Mouse (Mus musculus) retina, postnatal 7 days (tissue): ENCODE data around the gene 1110017D15Rik.

Source experiments
- DNase-seq: peaks from one replicate; pipeline ENCODE4 v3.0.0-alpha.2; 2012; ENCODE audit warnings: low read depth, low spot score

The 1110017D15Rik gene

GRCm38 (mm10) chr4:41517233-41517632, at the start of gene 1110017D15Rik:
TSS of gene 1110017D15Rik (minus strand) at chr4:41517333.
- no peak for DNase-seq

DNA sequence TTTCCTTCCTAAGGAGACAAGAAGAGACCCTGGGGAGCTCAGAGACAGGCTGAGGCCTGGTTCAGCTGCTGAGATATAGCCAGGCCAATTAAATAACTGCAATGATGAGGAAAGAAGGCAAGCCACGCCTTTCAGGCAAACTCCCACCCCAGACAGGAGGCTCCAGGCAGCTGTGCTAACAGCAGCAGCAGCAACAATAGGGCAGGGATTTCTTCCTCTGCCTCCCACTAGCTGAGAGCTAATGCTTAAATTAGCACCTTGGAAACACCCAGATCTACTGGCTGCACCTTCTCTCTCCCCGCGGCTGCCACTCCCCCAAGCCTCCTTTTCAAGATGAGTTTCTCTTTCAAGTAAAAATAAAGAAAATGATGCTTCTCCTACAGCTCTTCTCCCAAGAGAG, 49.0 kb upstream of the 1110017D15Rik start:
- no peak for DNase-seq

DNA sequence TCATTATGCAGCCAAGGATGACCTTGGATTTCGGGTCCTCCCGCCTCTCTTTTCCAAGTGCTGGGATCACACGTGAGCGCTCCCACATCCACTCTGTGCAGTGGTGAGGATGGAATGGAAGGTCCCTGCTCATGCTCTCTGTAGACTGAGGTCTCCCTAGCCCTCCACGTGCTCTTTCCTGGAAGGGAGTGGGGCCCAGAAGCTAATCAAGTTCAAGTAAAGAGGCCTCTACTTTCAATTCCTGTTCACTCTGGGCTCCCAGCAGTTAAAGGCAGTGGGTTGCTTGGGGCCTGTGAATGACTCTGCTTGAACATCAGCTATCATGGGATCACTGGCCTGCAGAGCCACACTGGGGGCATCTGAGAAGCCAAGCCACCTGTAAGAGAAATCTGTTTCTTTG, 46.2 kb upstream of the 1110017D15Rik start:
- no peak for DNase-seq

- DNase-seq = no peak
Observed at GRCm38 (mm10) chr4:41557092-41557491, 40.0 kb upstream of the 1110017D15Rik start.

GRCm38 (mm10) chr4:41556311-41556953, 39.3 kb upstream of the 1110017D15Rik start:
- no peak for DNase-seq

- no peak for DNase-seq
Observed at GRCm38 (mm10) chr4:41554994-41555663, 38.0 kb upstream of the 1110017D15Rik start.

DNA sequence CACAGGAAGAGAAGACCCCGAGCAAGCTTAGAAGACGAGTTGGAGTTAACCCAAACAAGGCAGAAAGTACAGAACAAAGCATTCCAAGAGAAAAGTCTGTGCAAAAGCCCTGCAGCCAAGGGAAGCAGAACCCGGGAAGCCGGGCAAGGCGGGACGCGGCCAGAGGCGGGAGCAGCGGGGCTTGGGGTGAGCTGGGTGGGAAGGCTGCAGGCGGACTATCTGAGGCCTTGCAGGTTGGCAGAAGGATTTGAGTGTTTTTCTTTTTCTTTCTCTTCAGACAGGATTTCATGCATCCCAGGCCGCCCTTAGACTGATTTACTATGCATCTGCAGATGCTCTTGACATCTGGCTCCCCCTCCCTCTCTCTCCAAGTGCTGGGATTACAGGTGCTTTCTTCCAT, 36.0 kb upstream of the 1110017D15Rik start:
- no peak for DNase-seq

- peak; percentile 53 for DNase-seq
Observed at GRCm38 (mm10) chr4:41552529-41552928, 35.4 kb upstream of the 1110017D15Rik start.

DNA sequence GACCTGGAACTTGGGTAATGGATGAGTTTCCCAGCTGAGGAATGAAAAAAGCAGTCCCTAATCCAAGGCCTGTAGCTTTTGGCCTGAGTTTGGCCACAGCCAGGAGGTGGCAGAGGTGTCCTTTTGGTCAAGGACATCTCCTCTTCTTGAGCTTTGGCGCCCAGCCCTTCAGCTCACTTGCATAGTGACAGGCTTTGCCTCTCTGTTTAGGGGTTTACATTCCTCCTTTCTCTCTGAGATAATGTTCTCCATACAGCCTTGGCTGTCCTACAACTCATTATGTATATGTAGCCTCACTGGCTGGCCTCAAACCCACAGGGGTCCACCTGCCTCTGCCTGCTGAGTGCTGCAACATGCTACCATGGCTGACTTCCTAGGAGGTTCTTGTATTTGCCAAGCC, 30.0 kb upstream of the 1110017D15Rik start:
- DNase-seq = no peak

DNA sequence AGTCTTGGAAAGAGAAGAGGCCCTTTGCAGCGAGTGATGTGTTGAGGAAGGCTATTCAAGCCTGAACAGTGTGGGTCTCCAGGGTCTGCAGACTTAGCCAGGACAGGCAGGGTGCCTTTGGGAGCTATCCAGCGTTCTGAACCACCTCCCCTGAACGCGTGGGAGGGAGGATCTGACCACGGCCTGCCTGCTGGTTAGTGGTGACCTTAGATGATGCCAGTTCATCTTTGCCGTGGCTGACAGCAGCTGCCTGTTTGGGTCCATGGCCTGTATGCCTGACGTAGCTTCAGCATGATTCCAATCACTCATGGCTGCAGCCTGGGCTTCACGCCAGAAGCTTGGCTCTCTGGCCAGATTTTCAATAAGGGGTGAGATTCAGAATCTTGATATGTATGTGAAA, 28.9 kb upstream of the 1110017D15Rik start:
- DNase-seq = no peak

- no peak for DNase-seq
Observed at GRCm38 (mm10) chr4:41542136-41542535, 25.0 kb upstream of the 1110017D15Rik start.

DNA sequence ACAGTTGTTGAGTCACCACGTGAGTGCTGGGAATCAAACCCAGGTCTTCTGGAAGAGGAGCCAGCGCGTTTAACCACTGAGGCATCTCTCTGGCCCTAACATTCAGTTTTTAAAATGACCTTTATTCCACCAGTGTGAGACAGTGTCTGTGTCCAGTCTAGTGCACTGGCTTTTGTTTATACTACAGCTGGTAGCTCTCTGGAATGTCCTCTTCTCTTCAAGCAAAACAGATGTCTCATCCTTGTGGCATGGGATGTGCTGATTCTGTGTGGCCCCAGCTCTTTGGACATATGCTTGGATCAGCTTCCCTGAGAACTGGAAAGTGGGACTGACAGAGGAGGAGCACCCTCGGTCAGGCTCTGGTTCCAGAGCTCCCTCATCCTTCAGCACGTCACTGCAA, 17.7 kb upstream of the 1110017D15Rik start:
- DNase-seq = no peak

GRCm38 (mm10) chr4:41532420-41532819, 15.3 kb upstream of the 1110017D15Rik start:
- no peak for DNase-seq

DNA sequence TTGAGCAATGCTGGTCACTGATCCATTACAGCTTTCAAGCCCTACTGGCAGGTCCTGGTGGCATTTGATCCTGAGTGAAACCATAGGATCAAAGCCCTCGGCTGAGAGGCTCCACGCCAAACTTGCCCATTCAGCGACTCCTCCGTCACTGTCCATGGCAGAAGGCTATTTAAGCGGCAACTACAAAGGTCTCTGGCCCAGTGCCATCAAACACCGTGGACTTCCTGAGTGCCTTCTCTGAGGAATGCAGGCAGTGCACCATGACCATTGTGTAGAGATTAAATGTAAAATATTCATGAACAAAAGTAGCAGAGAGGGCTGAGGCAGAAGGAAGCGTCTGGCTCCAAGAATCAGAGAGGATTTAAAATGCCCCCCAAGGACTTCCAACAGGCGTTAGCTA, 10.9 kb upstream of the 1110017D15Rik start:
- no peak for DNase-seq

DNA sequence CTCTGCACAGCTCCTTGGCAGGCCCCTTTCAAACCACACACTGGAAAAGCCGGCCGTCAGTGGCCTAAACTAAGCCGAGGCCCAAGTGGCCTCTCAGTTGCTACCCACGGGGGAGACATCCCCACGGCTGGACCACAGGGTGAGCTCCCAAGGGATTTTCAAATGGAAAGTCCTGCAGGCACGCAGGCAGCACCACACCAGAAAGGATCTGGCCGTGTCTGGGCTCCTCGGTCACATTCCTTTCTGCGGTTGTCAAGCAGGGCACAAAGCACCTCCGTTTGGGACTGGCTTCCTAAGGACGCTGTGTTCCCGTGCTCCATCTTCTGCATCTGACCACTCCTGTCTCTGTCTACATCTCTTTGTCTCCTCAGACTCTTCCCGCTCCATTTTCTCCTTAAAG, 9.9 kb upstream of the 1110017D15Rik start:
- DNase-seq = no peak

- no peak for DNase-seq
Observed at GRCm38 (mm10) chr4:41526553-41526952, 9.4 kb upstream of the 1110017D15Rik start.

DNA sequence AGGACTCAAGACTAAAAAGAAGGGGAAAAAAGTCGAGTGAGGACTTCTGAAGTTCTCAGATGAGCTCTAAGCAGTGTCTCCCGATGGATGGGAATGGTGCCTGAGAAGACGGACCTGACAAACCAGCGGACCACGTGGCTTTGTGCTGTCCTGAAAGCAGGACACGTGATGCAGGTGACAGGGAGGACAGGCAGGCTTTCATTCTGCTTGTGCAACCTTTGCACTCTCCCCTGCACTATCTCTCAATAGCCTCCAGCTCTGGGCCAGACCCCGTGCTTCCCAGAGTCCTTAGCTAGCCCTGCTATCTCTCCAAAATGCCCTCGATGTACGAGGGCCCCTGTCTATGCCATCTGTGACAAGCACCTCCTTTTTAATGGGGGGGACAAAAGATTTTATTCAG, 7.7 kb upstream of the 1110017D15Rik start:
- DNase-seq = no peak

DNA sequence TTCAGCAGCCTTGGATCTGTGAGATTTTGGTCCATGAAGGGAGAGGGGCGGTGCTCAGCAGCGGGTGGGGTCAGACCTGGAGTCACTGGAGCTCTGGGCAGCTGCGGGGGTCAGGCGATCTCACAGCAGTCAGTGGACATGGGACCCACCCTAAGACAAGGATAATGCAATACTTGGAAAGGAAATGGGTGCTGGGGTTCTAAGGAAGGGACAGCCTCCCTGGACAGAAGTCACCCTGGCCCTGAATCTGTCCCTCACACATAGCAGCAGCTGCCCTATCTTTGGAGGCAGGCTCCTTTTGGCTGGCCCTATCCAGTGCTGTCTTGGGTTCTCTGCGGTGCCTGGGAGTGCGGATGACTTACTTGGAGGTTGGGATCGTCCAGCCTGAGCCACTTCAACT, 6.7 kb upstream of the 1110017D15Rik start:
- no peak for DNase-seq

- no peak for DNase-seq
Observed at GRCm38 (mm10) chr4:41522788-41523187, 5.7 kb upstream of the 1110017D15Rik start.

DNA sequence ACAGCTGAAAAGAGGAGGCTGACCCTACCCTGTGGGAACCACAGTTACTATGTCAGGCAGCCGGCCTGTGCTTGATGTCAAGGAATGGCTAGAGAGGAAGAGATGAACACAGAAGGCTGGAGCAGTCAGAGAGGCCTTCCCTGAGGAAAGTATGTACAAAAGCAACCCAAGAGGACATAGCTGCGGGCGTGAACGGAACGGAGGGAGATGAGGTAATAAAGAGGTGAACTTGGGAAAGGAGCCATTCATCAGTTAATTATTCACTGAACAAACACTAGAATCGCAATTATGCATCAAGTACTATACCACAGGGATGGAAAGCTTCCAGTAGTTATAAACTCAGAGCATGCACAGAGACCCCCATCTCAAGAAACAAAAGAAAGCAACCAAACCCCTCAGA, 5.0 kb upstream of the 1110017D15Rik start:
- no peak for DNase-seq

- DNase-seq = no peak
Observed at GRCm38 (mm10) chr4:41520641-41521040, 3.5 kb upstream of the 1110017D15Rik start.

DNA sequence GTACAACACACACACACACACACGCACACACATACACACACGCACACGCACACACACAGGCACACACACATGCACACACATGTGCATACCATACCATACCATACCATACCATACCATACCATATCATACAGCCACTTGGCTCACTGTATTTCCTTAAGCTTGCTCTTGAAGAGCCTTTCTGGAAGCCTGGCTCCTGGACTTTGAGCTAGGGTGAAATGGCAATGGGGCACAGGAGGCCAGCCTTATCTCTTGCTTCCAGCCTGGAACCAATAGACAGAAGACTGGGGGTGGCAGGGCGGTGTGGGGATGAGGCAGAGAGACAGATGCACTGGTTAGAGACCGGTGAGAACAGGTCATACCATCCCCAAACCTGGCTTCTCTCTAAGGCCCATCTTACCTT, 2.1 kb upstream of the 1110017D15Rik start:
- DNase-seq = no peak

DNA sequence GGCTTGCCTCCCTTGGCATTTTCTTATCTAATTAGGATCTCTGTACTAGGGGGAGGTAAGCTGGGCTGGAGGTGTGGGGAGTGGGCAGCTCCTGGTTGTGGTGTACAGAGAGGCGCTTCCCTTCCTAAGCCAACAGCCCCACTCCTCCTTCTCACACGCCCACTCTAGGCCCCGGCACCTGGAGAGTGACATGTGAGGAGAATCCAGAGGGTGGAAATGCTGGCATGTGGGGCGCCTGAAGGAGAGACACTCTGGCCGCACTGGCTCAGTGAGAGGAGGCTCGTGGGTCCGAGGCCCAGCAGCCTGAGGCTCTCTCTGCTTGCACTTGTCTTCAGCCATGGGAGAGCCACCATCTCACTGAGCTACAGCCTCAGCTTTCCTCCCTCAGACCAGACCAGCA, 1.2 kb upstream of the 1110017D15Rik start:
- no peak for DNase-seq

DNA sequence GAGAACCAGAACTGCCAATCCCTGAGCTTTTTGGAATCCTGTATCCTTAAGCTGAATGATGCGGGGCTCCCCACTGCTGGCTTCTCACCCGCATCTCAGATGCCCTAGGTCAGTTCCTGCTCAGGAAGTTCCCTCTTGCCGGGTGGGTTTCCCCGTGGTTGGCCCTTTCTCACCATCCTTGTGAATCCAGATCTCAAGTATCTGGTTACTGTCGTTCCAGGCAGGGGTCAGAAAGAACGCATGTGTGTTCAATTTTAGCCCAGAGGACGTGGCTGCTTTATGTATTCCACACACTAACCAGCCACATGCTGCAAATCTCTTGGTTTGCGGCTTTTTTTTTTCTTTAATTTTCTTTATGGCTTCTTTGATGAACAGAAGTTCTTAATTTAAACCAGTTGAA, 3.4 kb downstream of the 1110017D15Rik start:
- no peak for DNase-seq
